Mouse (Mus musculus) stomach, postnatal 0 days (tissue): ENCODE results near the gene Rif1. TPM values are rescaled to one million over a fixed set of nuclear protein-coding genes. Genes with fewer than 3 reads are reported as not detected.

Experiments used
- ATAC-seq: fragments of 200-750 bp; cut with Nextera tagmentation; 2 replicates; pipeline ENCODE4 v1.8.0; 2017; ENCODE audit not compliant: low FRiP score, low TSS enrichment
- DNase-seq: peaks from one replicate; pipeline ENCODE4 v3.0.0-alpha.2; 2016; ENCODE audit warnings: low spot score
- H3K27ac ChIP-seq: fragments of 300-500 bp; sonication (generic); replicated peaks from 2 replicates; pipeline ENCODE4 v1.5.1; 2014; ENCODE audit warnings: mild to moderate bottlenecking, control low read depth
- H3K27me3 ChIP-seq: fragments of 300-500 bp; sonication (generic); 2 replicates; pipeline ENCODE4 v1.6.1; 2014; ENCODE audit warnings: low read length; ENCODE audit not compliant: control insufficient read depth, insufficient read depth
- H3K36me3 ChIP-seq: fragments of 300-500 bp; sonication (generic); 2 replicates; pipeline ENCODE4 v1.6.1; 2014; ENCODE audit warnings: low read length, mixed read lengths; ENCODE audit not compliant: control insufficient read depth, insufficient read depth
- H3K4me1 ChIP-seq: fragments of 300-500 bp; sonication (generic); replicated peaks from 2 replicates; pipeline ENCODE4 v1.6.1; 2014; ENCODE audit warnings: antibody characterized with exemption; ENCODE audit not compliant: control insufficient read depth, insufficient read depth
- H3K4me2 ChIP-seq: fragments of 300-500 bp; sonication (generic); replicated peaks from 2 replicates; pipeline ENCODE4 v1.6.1; 2014; ENCODE audit warnings: low read depth, mild to moderate bottlenecking, control low read depth, moderate library complexity
- H3K4me3 ChIP-seq: fragments of 300-500 bp; sonication (generic); 2 replicates; pipeline ENCODE4 v1.5.1; 2014; ENCODE audit warnings: low read depth, low read length, control low read depth
- H3K9ac ChIP-seq: fragments of 300-500 bp; sonication (generic); 2 replicates; pipeline ENCODE4 v1.6.1; 2014; ENCODE audit warnings: mild to moderate bottlenecking, low read length, control low read depth, mixed read lengths
- H3K9me3 ChIP-seq: fragments of 300-500 bp; sonication (generic); 2 replicates; pipeline ENCODE4 v1.6.1; 2016; ENCODE audit warnings: low read length; ENCODE audit not compliant: control insufficient read depth
- CTCF ChIP-seq: IDR thresholded peaks from 2 replicates; pipeline ENCODE4 v1.5.1; 2016; ENCODE audit warnings: antibody characterized with exemption, low read depth, mild to moderate bottlenecking, moderate library complexity
- EP300 ChIP-seq: optimal IDR thresholded peaks from 2 replicates; pipeline ENCODE3; 2016; ENCODE audit warnings: antibody characterized with exemption
- WGBS: fragments of 180-500 bp; shearing (Covaris S2); extraction: QIAGEN DNeasy Blood & Tissue Kit; methylation state at CpG from one replicate; pipeline ENCODE4 v1.1.7; 2014; 5-methylcytosine and 5-hydroxymethylcytosine counted together
- polyA plus RNA-seq: library from polyadenylated mRNA; unstranded; fragments of >200 nt; fragmentation: Nextera tagmentation; extraction: Ambion mirVana; gene quantifications from 2 replicates; pipeline ENCODE4 v1.2.1, GENCODE M21; 2015

Gene Rif1
- 8.9 and 10.8 TPM in 2 replicates for polyA plus RNA-seq

DNA sequence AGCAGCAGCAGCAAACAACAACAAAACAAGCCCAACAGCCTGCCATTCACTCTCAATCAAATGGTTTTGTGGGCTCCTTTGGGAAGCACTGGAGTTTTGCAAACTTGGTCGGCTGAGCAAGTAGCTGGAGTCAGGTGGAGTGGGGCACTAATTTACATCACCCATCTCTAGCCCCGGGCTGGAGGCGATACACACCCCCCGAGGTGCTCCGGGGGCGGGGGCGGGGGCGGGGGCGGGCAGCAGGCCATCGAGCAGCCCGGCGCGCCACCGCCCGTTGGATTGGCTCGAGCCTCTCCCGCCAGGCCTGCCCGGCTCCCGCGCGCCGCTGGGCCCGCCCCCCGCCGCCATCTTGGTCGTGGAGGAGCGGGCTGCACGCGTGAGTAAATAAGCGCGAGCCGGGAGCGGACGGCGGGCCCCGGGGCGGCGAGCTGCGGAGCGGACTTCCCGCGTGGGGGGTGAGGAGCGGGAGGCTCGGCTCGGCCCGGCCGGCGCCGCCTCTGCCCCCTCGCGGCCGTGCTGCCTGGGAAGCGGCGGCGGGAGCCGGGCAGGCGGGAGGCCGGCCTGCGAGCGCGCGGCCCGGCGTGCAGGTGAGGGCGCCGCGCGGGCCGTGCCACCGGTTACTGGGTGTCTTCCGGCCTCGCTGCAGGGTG, at the start of gene Rif1:
TSS of gene Rif1 (plus strand) at position 342 of the 650 bp plus-strand sequence.
- Histone ChIP-seq H3K27ac (peak within 1 kb of the TSS; percentile 91), H3K27me3 (no peaks in the 10 kb centered on the region), H3K9ac (peak within 1 kb of the TSS; percentile 95), H3K4me3 (peak within 1 kb of the TSS; percentile 99), H3K4me2 (peak within 1 kb of the TSS; percentile 73), H3K36me3 (no peaks in the 10 kb centered on the region), H3K9me3 (no peaks in the 10 kb centered on the region), H3K4me1 (no peaks in the 10 kb centered on the region)
- TF ChIP-seq EP300: no peak
- 0 out of 2 replicates have a peak, but pooled peaks have one; percentile 18 for TF ChIP-seq CTCF
- ATAC-seq (peak; percentile 96), DNase-seq (peak; percentile 94)
- WGBS: under 1% methylated on average over 50 of the region's 72 CpGs

DNA sequence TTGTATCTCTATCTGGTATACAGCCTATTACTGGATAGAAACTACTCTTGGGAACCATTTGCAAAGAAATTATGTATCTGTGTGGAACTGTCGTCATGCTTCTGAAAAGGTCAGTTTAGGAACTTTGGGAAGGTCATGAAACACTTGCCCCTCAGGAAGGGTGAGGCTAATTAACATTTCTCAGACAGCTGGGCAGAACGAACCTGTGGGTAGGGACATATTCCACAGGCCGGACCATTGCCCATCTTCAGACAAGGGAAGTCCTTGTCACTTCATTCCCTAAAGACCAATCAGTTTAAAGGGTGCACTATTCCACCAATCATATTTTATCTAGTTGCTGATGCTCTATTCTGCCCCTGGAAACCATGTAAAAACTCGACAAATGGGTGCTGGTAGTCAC, 45.6 kb upstream of the Rif1 start:
- DNase-seq: no peak
- 81% methylated on average over 4 of the region's 4 CpGs for WGBS

DNA sequence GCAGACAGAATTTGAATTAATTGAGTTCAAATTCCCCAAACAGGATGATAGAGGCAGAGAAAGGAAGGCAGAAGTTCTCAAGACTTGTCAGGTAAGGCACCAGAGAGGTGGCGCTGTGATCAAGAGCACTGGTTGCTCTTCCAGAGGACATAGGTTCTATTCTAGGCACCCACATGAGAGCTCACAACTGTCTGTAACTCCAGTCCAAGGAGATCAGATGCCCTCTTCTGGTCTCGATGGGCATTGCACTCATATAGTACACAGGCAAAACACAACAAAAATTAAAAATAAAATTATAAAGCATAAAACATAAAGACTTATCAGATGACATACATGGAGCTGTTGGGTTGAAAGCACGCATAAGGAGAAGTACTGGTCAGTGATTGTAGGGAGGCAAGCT, 43.2 kb upstream of the Rif1 start:
- no peaks in the 10 kb centered on the region for H3K36me3 ChIP-seq
- no peak for ATAC-seq
- H3K9me3 ChIP-seq: no peaks in the 10 kb centered on the region
- no peak overlapping the region for H3K27ac ChIP-seq
- DNase-seq: no peak
- H3K9ac ChIP-seq: no peak overlapping the region
- 88% methylated on average over 3 of the region's 3 CpGs for WGBS
- TF ChIP-seq CTCF (0 out of 2 replicates have a peak, but pooled peaks have one; percentile 11), EP300 (no peak)
- H3K4me2 ChIP-seq: no peak overlapping the region
- no peak overlapping the region for H3K4me3 ChIP-seq
- H3K27me3 ChIP-seq: no peaks in the 10 kb centered on the region
- no peaks in the 10 kb centered on the region for H3K4me1 ChIP-seq

More for the DNA sequence above, 45.6 kb upstream of the Rif1 start:
- no peaks in the 10 kb centered on the region for H3K9me3 ChIP-seq
- TF ChIP-seq EP300 (no peak), CTCF (no peak)
- H3K4me3 ChIP-seq: no peak overlapping the region
- ATAC-seq: no peak
- H3K27me3 ChIP-seq: no peaks in the 10 kb centered on the region
- no peak overlapping the region for H3K27ac ChIP-seq
- H3K4me2 ChIP-seq: no peak overlapping the region
- no peak overlapping the region for H3K9ac ChIP-seq
- H3K36me3 ChIP-seq: no peaks in the 10 kb centered on the region
- no peaks in the 10 kb centered on the region for H3K4me1 ChIP-seq

DNA sequence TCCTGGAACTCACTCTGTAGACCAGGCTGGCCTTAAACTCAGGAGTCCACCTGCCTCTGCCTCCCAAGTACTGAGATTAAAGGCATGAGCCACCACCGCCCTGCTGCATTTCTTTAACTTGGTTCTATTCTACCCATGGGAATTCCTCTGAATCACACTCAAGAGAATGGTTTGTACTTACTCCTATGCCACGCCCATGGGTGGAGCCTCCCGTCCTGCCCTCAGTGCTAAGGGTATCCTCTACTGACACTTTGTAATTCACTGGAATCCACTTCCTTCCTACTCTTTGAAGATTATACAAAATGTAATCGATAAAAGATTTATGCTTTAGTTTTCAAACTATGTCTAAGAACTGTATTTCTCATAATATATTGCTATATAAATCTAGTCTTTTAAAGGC, 41.1 kb upstream of the Rif1 start:
- no peaks in the 10 kb centered on the region for H3K36me3 ChIP-seq
- no peak overlapping the region for H3K4me3 ChIP-seq
- no peaks in the 10 kb centered on the region for H3K9me3 ChIP-seq
- no peaks in the 10 kb centered on the region for H3K4me1 ChIP-seq
- H3K4me2 ChIP-seq: no peak overlapping the region
- TF ChIP-seq CTCF (no peak), EP300 (no peak)
- 60% methylated on average over 4 of the region's 4 CpGs for WGBS
- ATAC-seq (no peak), DNase-seq (no peak)
- H3K27ac ChIP-seq: no peak overlapping the region
- no peaks in the 10 kb centered on the region for H3K27me3 ChIP-seq
- no peak overlapping the region for H3K9ac ChIP-seq

DNA sequence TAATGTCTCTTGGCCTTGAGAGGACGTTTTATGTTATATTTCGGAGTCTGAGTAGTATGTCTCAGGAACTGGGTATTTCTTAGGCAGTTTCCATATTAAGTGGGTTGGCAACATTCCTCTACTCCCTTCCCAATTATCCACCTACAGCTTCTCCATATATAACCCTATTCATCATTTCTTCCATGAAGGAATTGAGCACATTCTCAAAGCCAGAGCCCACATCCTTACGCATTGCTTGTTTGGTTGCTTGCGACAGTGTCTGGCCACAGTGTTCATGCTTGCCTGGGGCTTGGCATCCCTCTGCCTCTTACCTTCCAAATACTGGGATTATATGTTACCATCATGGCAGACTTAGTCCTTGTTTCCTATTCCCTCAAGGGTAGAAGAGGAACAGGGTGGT, 38.0 kb upstream of the Rif1 start:
- 78% methylated on average over 4 of the region's 4 CpGs for WGBS
- H3K36me3 ChIP-seq: no peaks in the 10 kb centered on the region

DNA sequence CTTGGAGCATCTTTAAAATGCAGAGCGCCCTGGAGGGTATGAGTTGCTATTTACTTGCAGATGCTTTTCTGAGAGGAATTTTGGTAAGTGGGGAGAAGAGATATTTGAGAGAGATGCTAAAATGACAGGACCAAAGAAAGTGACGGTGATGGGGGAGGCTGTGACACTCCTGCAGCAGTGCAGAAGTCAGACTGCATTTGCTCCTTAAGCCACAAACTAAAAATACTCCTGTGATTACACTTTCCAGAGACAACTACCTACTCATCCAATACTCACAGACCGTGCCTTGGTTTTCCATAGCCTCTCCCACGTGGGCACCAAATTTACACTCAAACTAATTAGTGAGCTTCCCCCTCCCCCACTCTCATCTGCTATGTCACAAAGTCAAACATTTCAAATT, 37.5 kb upstream of the Rif1 start:
- Histone ChIP-seq H3K4me1 (no peaks in the 10 kb centered on the region), H3K27ac (no peak overlapping the region), H3K9ac (no peak overlapping the region), H3K9me3 (no peaks in the 10 kb centered on the region), H3K27me3 (no peaks in the 10 kb centered on the region), H3K4me3 (no peak overlapping the region), H3K36me3 (no peaks in the 10 kb centered on the region), H3K4me2 (no peak overlapping the region)
- TF ChIP-seq CTCF: no peak
- TF ChIP-seq EP300: no peak
- ATAC-seq (no peak), DNase-seq (no peak)
- WGBS: 68% methylated on average over 4 of the region's 4 CpGs

More for the DNA sequence above, 38.0 kb upstream of the Rif1 start:
- Histone ChIP-seq H3K27ac (no peak overlapping the region), H3K9ac (no peak overlapping the region), H3K4me2 (no peak overlapping the region), H3K9me3 (no peaks in the 10 kb centered on the region), H3K27me3 (no peaks in the 10 kb centered on the region), H3K4me3 (no peak overlapping the region), H3K4me1 (no peaks in the 10 kb centered on the region)
- no peak for DNase-seq
- no peak for ATAC-seq
- TF ChIP-seq EP300 (no peak), CTCF (no peak)
